Mouse (Mus musculus) CH12.LX (cell line): ENCODE results near the gene Gtf3c1. TPM values are rescaled to one million over a fixed set of nuclear protein-coding genes. Genes with fewer than 3 reads are reported as not detected.
A peak's percentile ranks its signal among the peaks of the same experiment; 100 is the strongest.

ENCODE experiments used
- DNase-seq: peaks from one replicate; pipeline ENCODE4 v3.0.0-alpha.2; 2013; ENCODE audit errors: extremely low read depth
- H3K27ac ChIP-seq: 2 replicates; pipeline ENCODE4 v1.5.1; 2012; ENCODE audit warnings: low read depth, mild to moderate bottlenecking, control low read depth, moderate library complexity; ENCODE audit not compliant: insufficient read depth
- H3K27me3 ChIP-seq: replicated peaks from 2 replicates; pipeline ENCODE3; 2012; ENCODE audit warnings: inconsistent platforms
- H3K36me3 ChIP-seq, 2 experiments: replicated peaks in 1 of 2; 2 replicates each; pipeline versions ENCODE3 to v1.6.1; 2012; ENCODE audit warnings: inconsistent platforms in 1 of 2, low read length in 1 of 2, mild to moderate bottlenecking in 1 of 2, mixed read lengths in 1 of 2, moderate library complexity in 1 of 2; ENCODE audit not compliant: control insufficient read depth in 1 of 2, insufficient read depth in 1 of 2
- H3K4me1 ChIP-seq, 2 experiments: 2 replicates each; pipeline ENCODE4 v1.6.1; 2012; ENCODE audit warnings: inconsistent platforms in 1 of 2, moderate library complexity in 1 of 2; ENCODE audit not compliant: insufficient read depth in 2 of 2, control insufficient read depth in 1 of 2
- H3K4me2 ChIP-seq: 2 replicates; pipeline ENCODE4 v1.6.1; 2012; ENCODE audit warnings: low read depth, mild to moderate bottlenecking, control low read depth; ENCODE audit not compliant: poor library complexity, insufficient read depth, severe bottlenecking
- H3K4me3 ChIP-seq, 3 experiments: fragments of 150-350 bp in 1 of 3; sonication (generic) in 1 of 3; replicated peaks in 1 of 3; 2 replicates each; pipeline versions ENCODE3 to v1.5.1; 2011 to 2012; ENCODE audit warnings: low read depth in 2 of 3, low read length in 2 of 3, mild to moderate bottlenecking in 2 of 3, moderate library complexity in 2 of 3, control low read depth in 1 of 3, improper control_type of control experiment in 1 of 3, inconsistent platforms in 1 of 3, mixed read lengths in 1 of 3; ENCODE audit not compliant: poor library complexity in 1 of 3
- H3K79me2 ChIP-seq: replicated peaks from 2 replicates; pipeline ENCODE4 v1.6.1; 2012; ENCODE audit warnings: mild to moderate bottlenecking, moderate library complexity; ENCODE audit not compliant: control insufficient read depth, poor library complexity, insufficient read depth, severe bottlenecking; ENCODE audit errors: extremely low read depth
- H3K9ac ChIP-seq: 2 replicates; pipeline ENCODE4 v1.6.1; 2012; ENCODE audit warnings: low read depth, mild to moderate bottlenecking, control low read depth, moderate library complexity; ENCODE audit not compliant: insufficient read depth
- H3K9me3 ChIP-seq: replicated peaks from 2 replicates; pipeline ENCODE3; 2012; ENCODE audit warnings: low read length, inconsistent platforms, mixed read lengths
- BHLHE40 ChIP-seq: IDR thresholded peaks from 2 replicates; pipeline ENCODE4 v1.6.1; 2011; ENCODE audit warnings: mild to moderate bottlenecking, low read depth, low read length, improper control_type of control experiment
- CHD1 ChIP-seq: IDR thresholded peaks from 2 replicates; pipeline ENCODE4 v1.6.1; 2012; ENCODE audit warnings: low read depth, low read length, improper control_type of control experiment, inconsistent platforms
- CHD2 ChIP-seq: IDR thresholded peaks from 2 replicates; pipeline ENCODE4 v1.6.1; 2011; ENCODE audit warnings: low read length, improper control_type of control experiment
- EP300 ChIP-seq: IDR thresholded peaks from 2 replicates; pipeline ENCODE4 v1.6.1; 2011; ENCODE audit warnings: low read length, improper control_type of control experiment
- ETS1 ChIP-seq: conservative IDR thresholded peaks from 2 replicates; pipeline ENCODE4 v1.6.1; 2012; ENCODE audit warnings: low read depth, mild to moderate bottlenecking, inconsistent platforms, low read length, improper control_type of control experiment, moderate library complexity
- GABPA ChIP-seq: IDR thresholded peaks from 2 replicates; pipeline ENCODE4 v1.6.1; 2012; ENCODE audit warnings: low read depth, low read length, improper control_type of control experiment, inconsistent platforms; ENCODE audit not compliant: insufficient replicate concordance
- HCFC1 ChIP-seq: IDR thresholded peaks from 2 replicates; pipeline ENCODE4 v1.6.1; 2012; ENCODE audit warnings: low read depth, mild to moderate bottlenecking, inconsistent platforms, low read length, improper control_type of control experiment
- IRF4 ChIP-seq: IDR thresholded peaks from 2 replicates; pipeline ENCODE4 v1.6.1; 2014; ENCODE audit warnings: low read depth, mild to moderate bottlenecking, inconsistent platforms, low read length, improper control_type of control experiment
- JUN ChIP-seq: IDR thresholded peaks from 2 replicates; pipeline ENCODE4 v1.6.1; 2011; ENCODE audit warnings: low read depth, mild to moderate bottlenecking, low read length, improper control_type of control experiment, moderate library complexity; ENCODE audit not compliant: insufficient read depth
- JUND ChIP-seq: conservative IDR thresholded peaks from 2 replicates; pipeline ENCODE4 v1.6.1; 2011; ENCODE audit warnings: low read depth, low read length, improper control_type of control experiment
- KAT2A ChIP-seq: IDR thresholded peaks from 2 replicates; pipeline ENCODE4 v1.6.1; 2012; ENCODE audit warnings: low read length, improper control_type of control experiment, inconsistent platforms; ENCODE audit not compliant: insufficient replicate concordance
- MAX ChIP-seq: IDR thresholded peaks from 2 replicates; pipeline ENCODE4 v1.6.1; 2011; ENCODE audit warnings: low read length, improper control_type of control experiment
- MAZ ChIP-seq: IDR thresholded peaks from 2 replicates; pipeline ENCODE4 v1.6.1; 2012; ENCODE audit warnings: low read depth, mild to moderate bottlenecking, inconsistent platforms, low read length, improper control_type of control experiment, moderate library complexity
- MEF2A ChIP-seq: IDR thresholded peaks from 2 replicates; pipeline ENCODE4 v1.6.1; 2014; ENCODE audit warnings: low read depth, mild to moderate bottlenecking, inconsistent platforms, low read length, improper control_type of control experiment, borderline replicate concordance
- MXI1 ChIP-seq: IDR thresholded peaks from 2 replicates; pipeline ENCODE4 v1.6.1; 2011; ENCODE audit warnings: mild to moderate bottlenecking, low read depth, low read length, improper control_type of control experiment
- NRF1 ChIP-seq: IDR thresholded peaks from 2 replicates; pipeline ENCODE4 v1.6.1; 2014; ENCODE audit warnings: low read depth, mild to moderate bottlenecking, inconsistent platforms, low read length, improper control_type of control experiment, moderate library complexity
- POLR2A ChIP-seq: IDR thresholded peaks from 2 replicates; pipeline ENCODE4 v1.6.1; 2011; ENCODE audit warnings: low read depth, mild to moderate bottlenecking, improper control_type of control experiment, low read length
- POLR2AphosphoS2 ChIP-seq: IDR thresholded peaks from 2 replicates; pipeline ENCODE4 v1.6.1; 2011; ENCODE audit warnings: low read depth, low read length, improper control_type of control experiment
- RCOR1 ChIP-seq: conservative IDR thresholded peaks from 2 replicates; pipeline ENCODE4 v1.6.1; 2012; ENCODE audit warnings: low read depth, mild to moderate bottlenecking, inconsistent platforms, low read length, improper control_type of control experiment
- SMC3 ChIP-seq: IDR thresholded peaks from 2 replicates; pipeline ENCODE4 v1.6.1; 2011; ENCODE audit warnings: low read depth, low read length, improper control_type of control experiment
- TBP ChIP-seq: conservative IDR thresholded peaks from 2 replicates; pipeline ENCODE4 v1.6.1; 2011; ENCODE audit warnings: low read depth, low read length, improper control_type of control experiment
- USF1 ChIP-seq: IDR thresholded peaks from 2 replicates; pipeline ENCODE4 v1.6.1; 2014; ENCODE audit warnings: low read depth, mild to moderate bottlenecking, inconsistent platforms, low read length, improper control_type of control experiment
- USF2 ChIP-seq: conservative IDR thresholded peaks from 2 replicates; pipeline ENCODE4 v1.6.1; 2011; ENCODE audit warnings: low read depth, low read length, improper control_type of control experiment
- dilution Hi-C: fragments of 300-500 bp; cut with MboI; formaldehyde crosslinking; loops from 2 replicates; pipeline ENCODE4 v1.14.3; 2020; ENCODE audit warnings: low sequenced_read_pairs; ENCODE audit not compliant: extremely low pct_unique_long_range_greater_than_20kb, extremely low pct_ligation_motif_present
- in situ Hi-C: fragments of 300-500 bp; cut with MboI; formaldehyde crosslinking; loops from 3 replicates; pipeline ENCODE4 v1.14.3; 2019; ENCODE audit warnings: low sequenced_read_pairs, low pct_ligation_motif_present, low pct_unique_long_range_greater_than_20kb, mixed read lengths
- polyA plus RNA-seq: library from polyadenylated mRNA; unstranded; fragments of >175 nt; gene quantifications from 2 replicates; pipeline ENCODE4 v1.2.1, GENCODE M21; 2012; ENCODE audit warnings: low read depth; ENCODE audit not compliant: insufficient read length
- total RNA-seq, 2 experiments: library from RNA; depleted of rRNA; stranded (reverse); fragments of 300-350 nt in 1 of 2; fragments of >200 nt in 1 of 2; gene quantifications; 2 replicates each; pipeline ENCODE4 v1.2.3; 2012 to 2014

Gtf3c1 gene
- total and polyA plus RNA-seq, 3 experiments = 20.2 to 48.4 (median 46.8) TPM

- 0 out of 2 replicates have a peak overlapping the region, but pooled peaks have one; percentile 21 for H3K27ac ChIP-seq
- dilution Hi-C loops = no loop called here
- no peak for DNase-seq
Observed at GRCm38 (mm10) chr7:125625829-125626228, 81.8 kb downstream of the Gtf3c1 start.

DNA sequence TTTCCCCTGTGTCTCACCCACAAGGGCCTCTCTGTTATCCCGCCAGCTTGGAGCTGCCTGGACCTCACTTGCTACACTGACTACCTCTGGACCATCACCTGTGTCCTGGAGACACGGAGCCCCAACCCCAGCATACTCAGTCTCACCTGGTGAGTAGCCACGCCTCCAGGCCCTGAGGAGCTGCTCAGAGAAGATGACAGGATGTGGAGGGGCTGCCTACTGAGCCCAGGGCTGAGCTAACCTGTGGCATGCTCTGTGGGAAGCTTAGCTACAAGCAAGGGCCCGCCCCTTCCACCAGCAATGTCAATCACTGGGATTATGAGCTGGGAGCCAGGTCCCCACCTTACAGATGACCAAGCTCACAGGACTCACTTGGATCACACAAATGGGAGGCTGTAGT, 82.4 kb downstream of the Gtf3c1 start:
- TF ChIP-seq BHLHE40 (no peak), ETS1 (no peak)
- DNase-seq = no peak
- Histone ChIP-seq H3K4me3 (no peak overlapping the region), H3K9ac (no peak overlapping the region), H3K36me3 (peaks cover 94 to 99% of the 10 kb centered on the region in 2 experiments), H3K4me1 (peaks cover 20 to 98% of the 10 kb centered on the region in 2 experiments), H3K79me2 (peaks cover 76% of the 10 kb centered on the region), H3K27me3 (no peaks in the 10 kb centered on the region), H3K9me3 (no peaks in the 10 kb centered on the region), H3K4me2 (no peak overlapping the region), H3K27ac (no peak overlapping the region)
- dilution Hi-C loops = no loop called here
- in situ Hi-C loops = no loop called here

More at GRCm38 (mm10) chr7:125625829-125626228, 81.8 kb downstream of the Gtf3c1 start:
- in situ Hi-C loops = no loop called here
- no peak overlapping the region for H3K4me2 ChIP-seq
- H3K79me2 ChIP-seq = peaks cover 70% of the 10 kb centered on the region
- H3K4me1 ChIP-seq = peaks cover 16 to 98% of the 10 kb centered on the region in 2 experiments
- H3K36me3 ChIP-seq = peaks cover 94 to 99% of the 10 kb centered on the region in 2 experiments
- TF ChIP-seq POLR2A (peak; percentile 27; the same call in 1 of the 2 replicates), CHD2 (no peak)
- no peaks in the 10 kb centered on the region for H3K9me3 ChIP-seq
- H3K9ac ChIP-seq = no peak overlapping the region
- H3K27me3 ChIP-seq = no peaks in the 10 kb centered on the region
- no peak overlapping the region for H3K4me3 ChIP-seq

DNA sequence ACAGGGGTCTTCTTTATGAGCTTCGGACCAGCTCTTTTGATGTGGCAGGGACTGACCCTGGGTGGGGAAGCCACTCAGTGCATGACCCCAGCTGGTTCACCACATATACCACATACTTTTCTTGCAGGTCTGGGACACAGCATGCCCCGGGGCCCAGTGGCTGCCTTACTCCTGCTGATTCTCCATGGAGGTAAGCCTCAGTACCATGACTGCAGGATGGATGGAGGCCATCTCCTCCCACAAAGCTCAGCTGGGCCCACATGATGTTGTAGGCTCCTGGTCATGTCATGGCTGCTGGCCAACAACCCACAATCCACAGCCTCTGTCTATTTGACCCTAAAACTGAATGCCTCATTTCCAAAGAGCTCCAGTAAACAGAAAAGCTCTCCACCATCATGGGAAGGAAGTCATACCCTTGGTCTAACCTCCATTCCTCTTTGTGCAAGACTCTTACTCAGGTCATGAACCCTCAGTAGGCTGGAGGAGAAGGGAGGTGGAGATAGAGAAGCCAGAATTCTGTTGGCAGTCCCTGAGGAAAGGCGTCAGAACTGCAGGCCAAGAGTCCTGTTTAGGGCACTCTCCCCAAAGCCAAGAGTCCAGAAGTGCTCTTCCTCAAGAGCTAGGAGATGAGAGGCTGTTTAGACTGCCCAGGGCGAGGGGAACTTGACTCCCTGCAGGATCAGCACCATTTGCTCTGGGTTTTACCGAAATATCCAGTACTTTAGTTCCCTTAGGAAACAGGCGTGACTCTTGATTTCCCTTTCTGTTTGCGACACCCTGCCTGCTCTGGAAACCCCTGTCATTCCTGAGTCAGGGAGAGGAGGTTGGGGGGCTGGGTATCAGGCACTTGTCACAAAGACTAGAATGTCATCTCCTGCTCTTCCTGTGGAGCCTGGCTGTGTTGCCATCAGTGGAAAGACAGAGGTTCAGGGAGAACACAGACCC, 84.6 kb downstream of the Gtf3c1 start:
- Histone ChIP-seq H3K79me2 (peaks cover 93% of the 10 kb centered on the region), H3K4me2 (no peak overlapping the region), H3K4me3 (no peak overlapping the region), H3K9me3 (peaks cover 2% of the 10 kb centered on the region), H3K27me3 (no peaks in the 10 kb centered on the region), H3K4me1 (peaks cover 30 to 98% of the 10 kb centered on the region in 2 experiments), H3K9ac (no peak overlapping the region), H3K36me3 (peaks cover 93 to 99% of the 10 kb centered on the region in 2 experiments), H3K27ac (peak overlapping the region; percentile 26; the same call in 1 of the 2 replicates)
- dilution Hi-C loops (no loop called here), in situ Hi-C loops (no loop called here)
- no peak for DNase-seq
- TF ChIP-seq HCFC1 = no peak
- no peak for TF ChIP-seq JUND
- no peak for TF ChIP-seq SMC3
- no peak for TF ChIP-seq MXI1
- TF ChIP-seq KAT2A = no peak
- TF ChIP-seq NRF1 = no peak
- no peak for TF ChIP-seq EP300
- no peak for TF ChIP-seq TBP
- no peak for TF ChIP-seq GABPA
- TF ChIP-seq JUN = no peak
- TF ChIP-seq RCOR1 = no peak
- peak; percentile 33; the same call in 1 of the 2 replicates for TF ChIP-seq POLR2AphosphoS2
- no peak for TF ChIP-seq MAZ
- TF ChIP-seq IRF4 = no peak
- TF ChIP-seq MEF2A = no peak
- TF ChIP-seq USF1 = no peak
- no peak for TF ChIP-seq USF2
- TF ChIP-seq MAX = no peak
- TF ChIP-seq ETS1 = no peak
- TF ChIP-seq CHD1 = no peak
